Mouse (Mus musculus): ENCODE data around the gene Six3.

Gene Six3

GRCm38 (mm10) chr17:85624981-85625940 lies 11.9 kb downstream of the Six3 start:
- DNase-seq (ENCODE audit: low spot score in 2 of 2), result no peak

DNA sequence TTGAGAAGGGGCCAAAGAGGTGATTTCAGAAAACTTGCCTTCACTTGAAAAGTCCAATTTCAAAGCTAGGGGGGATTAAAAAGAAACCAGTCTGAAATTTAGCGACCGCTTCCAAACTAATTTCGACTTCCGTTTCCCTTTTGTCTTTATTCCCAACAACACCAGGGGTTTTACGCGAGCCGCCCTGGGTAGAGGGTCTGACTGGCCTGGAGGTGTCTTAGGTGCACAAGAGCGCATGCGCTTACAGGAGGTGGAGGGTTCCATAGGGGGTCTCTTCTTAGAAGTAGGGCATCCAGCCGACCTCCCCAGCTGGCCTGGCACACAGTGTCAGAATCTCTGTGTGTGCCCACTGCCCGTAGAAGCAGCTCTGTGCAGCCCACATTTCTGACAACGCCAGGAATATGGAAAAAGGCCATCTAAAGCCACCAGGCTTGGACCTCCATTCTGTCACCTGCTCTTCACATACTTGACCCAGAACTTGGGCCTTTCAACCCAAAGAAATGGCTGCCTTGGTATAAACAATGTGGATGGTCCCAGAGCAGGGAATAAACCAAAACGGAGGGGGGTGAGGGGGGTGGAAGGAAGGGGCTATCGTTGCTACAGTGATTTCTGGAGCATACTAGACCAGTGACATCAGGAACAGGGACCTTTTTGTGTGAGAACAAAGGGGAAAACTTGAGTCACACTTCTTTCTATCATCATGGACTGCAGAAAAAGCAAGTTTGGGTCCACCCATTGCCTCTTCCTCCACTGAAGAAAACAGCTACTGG lies 12.9 kb downstream of the Six3 start:
- DNase-seq (ENCODE audit: low spot score in 2 of 2), result no peak

- no peak for DNase-seq (ENCODE audit: low spot score in 2 of 2)
These were observed 14.3 kb downstream of the Six3 start for GRCm38 (mm10) chr17:85627751-85628150.

DNA sequence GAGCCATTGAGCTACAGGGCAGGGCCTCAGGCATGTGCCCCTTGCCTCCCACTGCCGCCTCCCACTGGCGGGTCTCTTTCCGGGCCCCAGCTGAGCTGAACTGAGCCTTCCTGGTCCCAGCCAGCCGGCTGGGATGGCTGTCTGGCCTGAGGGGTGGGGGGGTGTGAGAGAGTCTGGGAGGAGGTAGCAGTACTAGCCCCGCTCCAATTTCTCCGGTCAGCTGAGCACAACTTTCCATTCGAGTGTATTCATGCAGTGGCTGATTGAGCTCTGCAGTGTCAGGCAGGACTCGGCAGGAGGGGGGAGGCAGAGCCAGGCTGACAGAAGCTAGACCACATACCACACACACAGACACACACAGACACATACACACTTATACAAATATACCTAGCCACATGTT lies 15.4 kb downstream of the Six3 start:
- no peak for DNase-seq (ENCODE audit: low spot score in 2 of 2)

GRCm38 (mm10) chr17:85629396-85629795 lies 16.0 kb downstream of the Six3 start:
- DNase-seq (ENCODE audit: low spot score in 2 of 2), result no peak

GRCm38 (mm10) chr17:85630296-85631050 lies 17.1 kb downstream of the Six3 start:
- DNase-seq (ENCODE audit: low spot score in 2 of 2), result no peak

DNA sequence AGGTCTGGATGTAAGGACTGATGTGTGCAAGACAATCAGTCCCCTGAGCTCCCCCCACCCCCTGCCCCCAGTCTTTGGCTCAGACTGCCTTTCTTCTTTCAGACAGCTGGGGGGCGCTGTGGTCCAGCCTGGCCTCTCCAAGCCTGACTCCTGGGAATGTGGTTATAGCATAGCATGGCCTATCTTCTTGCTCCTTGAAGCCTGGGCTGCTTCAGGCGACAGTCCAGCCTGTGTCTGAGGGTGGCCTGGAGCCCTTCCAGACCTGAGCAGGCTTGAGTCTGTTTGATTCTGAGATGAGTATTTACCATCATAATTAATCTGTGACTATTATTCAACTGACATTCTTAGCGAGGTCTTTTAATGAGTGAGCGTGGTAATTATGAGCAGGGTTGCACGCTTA lies 17.7 kb downstream of the Six3 start:
- DNase-seq (ENCODE audit: low spot score in 2 of 2), result no peak

DNA sequence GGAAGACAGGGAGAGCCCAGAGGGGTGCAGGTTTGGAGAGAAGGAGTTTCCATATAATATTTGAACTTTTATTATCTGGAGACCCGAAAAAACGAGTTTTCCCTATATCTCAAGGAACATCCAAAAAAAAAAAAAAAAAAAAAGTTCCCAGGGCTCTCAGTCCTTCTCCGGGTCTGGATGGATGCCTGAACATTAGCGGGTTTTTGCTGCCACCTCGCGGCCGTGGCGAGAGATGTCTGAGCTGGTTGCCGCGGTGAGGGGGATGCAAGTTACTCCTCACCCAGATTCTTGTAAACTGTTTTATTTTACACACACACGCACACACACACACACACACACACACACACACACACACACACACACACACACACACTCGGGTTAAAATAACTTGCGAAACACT lies 20.2 kb downstream of the Six3 start:
- peak; percentile 84 to 85 for DNase-seq (ENCODE audit: low spot score in 2 of 2)

GRCm38 (mm10) chr17:85637876-85638275 lies 24.5 kb downstream of the Six3 start:
- no peak for DNase-seq (ENCODE audit: low spot score in 2 of 2)

GRCm38 (mm10) chr17:85645312-85645711 lies 31.9 kb downstream of the Six3 start:
- no peak for DNase-seq (ENCODE audit: low spot score in 2 of 2)

DNA sequence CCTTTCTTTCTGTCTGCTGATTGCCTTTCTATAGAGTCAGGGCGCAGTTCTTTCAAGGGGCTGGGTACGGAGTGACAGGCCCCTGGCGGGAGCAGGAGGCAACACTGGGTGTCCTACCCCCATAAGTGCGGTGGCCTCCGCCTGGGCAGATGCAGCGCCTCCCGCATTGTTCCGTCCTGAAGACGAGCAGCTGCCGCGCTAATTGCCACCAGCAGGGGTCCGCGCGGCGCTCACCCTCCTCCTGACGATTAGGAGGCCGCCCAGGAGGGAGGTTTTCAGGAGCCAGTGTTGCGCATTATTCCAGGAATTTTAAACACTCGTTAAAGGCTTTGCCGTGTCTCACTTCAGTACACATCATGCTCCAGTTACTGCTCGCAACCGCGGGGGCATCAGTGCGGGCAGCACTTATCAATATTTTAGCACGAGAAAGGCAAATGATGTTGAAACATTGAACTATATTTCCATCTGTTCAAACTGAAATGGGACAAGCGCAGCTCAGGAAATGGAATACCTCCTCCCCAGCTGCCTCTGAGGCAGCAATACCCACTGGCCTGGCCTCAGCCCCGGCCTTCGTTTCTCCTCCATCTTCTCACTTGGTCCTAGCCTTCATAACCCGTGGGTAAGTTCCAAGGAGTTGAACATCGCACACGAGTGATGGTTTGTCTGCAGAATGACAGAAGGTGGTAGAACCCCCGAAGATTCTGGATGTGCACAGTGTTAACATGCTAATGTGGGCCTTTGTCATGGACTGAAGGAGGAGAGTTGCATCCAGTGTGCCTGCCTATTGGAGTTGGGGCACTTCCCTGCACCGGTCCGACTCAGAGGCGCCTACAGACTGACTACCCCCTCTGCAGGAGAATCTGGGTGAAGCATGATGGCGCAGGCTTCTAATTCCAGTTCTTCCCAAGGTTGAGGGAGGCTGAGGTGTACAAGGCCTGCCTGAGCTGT lies 32.6 kb downstream of the Six3 start:
- DNase-seq (ENCODE audit: low spot score in 2 of 2), result no peak

DNA sequence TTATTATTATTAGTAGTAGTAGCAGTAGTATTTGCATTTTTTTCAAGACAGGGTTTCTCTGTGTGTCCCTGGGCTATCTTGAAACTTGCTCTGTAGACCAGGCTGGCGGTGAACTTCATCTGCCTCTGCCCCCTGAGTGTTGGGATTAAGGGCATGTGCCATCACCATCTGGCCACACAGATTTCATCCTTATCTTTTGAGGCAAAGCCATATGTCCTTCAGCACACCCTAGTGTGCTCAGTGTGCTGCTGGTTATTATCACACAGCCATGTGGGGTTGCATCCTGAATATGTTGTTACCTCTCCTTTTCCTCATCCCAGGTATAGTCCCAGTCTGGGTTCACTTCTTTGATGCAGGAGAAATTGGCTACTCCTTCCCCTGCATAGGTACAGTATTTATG lies 46.6 kb downstream of the Six3 start:
- no peak for DNase-seq (ENCODE audit: low spot score in 2 of 2)

DNA sequence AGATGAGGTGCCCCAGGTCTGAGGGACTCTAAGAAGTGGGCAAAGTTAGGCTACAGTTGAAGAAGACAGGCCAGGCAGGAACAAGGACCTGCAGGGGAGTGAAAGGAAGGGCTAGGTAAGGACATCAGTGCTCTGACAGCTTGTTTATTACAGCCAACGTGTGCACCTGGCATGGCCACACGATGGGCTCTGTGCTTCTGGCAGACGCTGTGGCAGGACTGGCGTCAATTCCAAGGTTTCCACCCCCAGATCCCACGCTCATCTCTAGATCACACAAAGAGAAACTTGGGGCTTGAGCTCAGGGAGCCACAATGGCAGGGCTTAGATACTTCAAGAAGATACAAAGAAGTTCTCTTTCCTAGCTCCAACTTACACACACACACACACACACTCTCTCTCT lies 48.1 kb downstream of the Six3 start:
- no peak for DNase-seq (ENCODE audit: low spot score in 2 of 2)

GRCm38 (mm10) chr17:85664202-85664601 lies 50.8 kb downstream of the Six3 start:
- DNase-seq (ENCODE audit: low spot score in 2 of 2), result no peak

GRCm38 (mm10) chr17:85664618-85665320 lies 51.4 kb downstream of the Six3 start:
- DNase-seq (ENCODE audit: low spot score in 2 of 2), result peak; percentile 68 to 79
